Mouse (Mus musculus): Measurements from ENCODE around the gene Ctsc. TPM values are rescaled to one million over a fixed set of nuclear protein-coding genes. Genes with fewer than 3 reads are reported as not detected.
"Not testable (repeated sequence)": the region's sequence is repeated elsewhere in the genome, so short reads cannot be mapped to it uniquely, and the experiment has no call there.

The Ctsc gene
- 423 and 505 TPM in 2 replicates for polyA plus RNA-seq (2012; ENCODE audit: insufficient read depth, insufficient read length, missing spikeins)

- Histone ChIP-seq H3K27ac (ENCODE audit: insufficient read depth, low read depth, low read length) (peak within 1 kb of the TSS; percentile 91), H3K4me1 (ENCODE audit: control insufficient read depth, insufficient read depth, low read length) (peaks cover 10% of the 10 kb centered on the region), H3K4me3 (ENCODE audit: insufficient read depth, low read length) (peak within 1 kb of the TSS; percentile 91)
- no peak for TF ChIP-seq CTCF (IDR thresholded peaks at IDR 0.05; ENCODE audit: low read depth, low read length)
- peak; percentile 81; the same call in 1 of the 2 replicates for TF ChIP-seq POLR2A (IDR thresholded peaks at IDR 0.05; ENCODE audit: borderline replicate concordance, low read depth, low read length)
Observed at GRCm38 (mm10) chr7:88277858-88278627, at the start of gene Ctsc. Gene Ctsc (plus strand): TSS chr7:88278085.

GRCm38 (mm10) chr7:88229051-88229450 is 48.8 kb upstream of the Ctsc start:
- Histone ChIP-seq H3K4me1 (ENCODE audit: control insufficient read depth, insufficient read depth, low read length) (peaks cover 13% of the 10 kb centered on the region), H3K27ac (ENCODE audit: insufficient read depth, low read depth, low read length) (no peak overlapping the region), H3K4me3 (ENCODE audit: insufficient read depth, low read length) (no peak overlapping the region)
- TF ChIP-seq CTCF (IDR thresholded peaks at IDR 0.05; ENCODE audit: low read depth, low read length) (no peak), POLR2A (IDR thresholded peaks at IDR 0.05; ENCODE audit: borderline replicate concordance, low read depth, low read length) (no peak)

- Histone ChIP-seq H3K27ac (ENCODE audit: insufficient read depth, low read depth, low read length) (no peak overlapping the region), H3K4me1 (ENCODE audit: control insufficient read depth, insufficient read depth, low read length) (peaks cover 13% of the 10 kb centered on the region), H3K4me3 (ENCODE audit: insufficient read depth, low read length) (no peak overlapping the region)
- TF ChIP-seq POLR2A (IDR thresholded peaks at IDR 0.05; ENCODE audit: borderline replicate concordance, low read depth, low read length) (no peak), CTCF (IDR thresholded peaks at IDR 0.05; ENCODE audit: low read depth, low read length) (no peak)
Observed at GRCm38 (mm10) chr7:88230121-88230520, 47.8 kb upstream of the Ctsc start.

GRCm38 (mm10) chr7:88230756-88231522 is 46.9 kb upstream of the Ctsc start:
- TF ChIP-seq CTCF (IDR thresholded peaks at IDR 0.05; ENCODE audit: low read depth, low read length) = no peak
- TF ChIP-seq POLR2A (IDR thresholded peaks at IDR 0.05; ENCODE audit: borderline replicate concordance, low read depth, low read length) = no peak
- Histone ChIP-seq H3K27ac (ENCODE audit: insufficient read depth, low read depth, low read length) (peak overlapping the region; percentile 22; the same call in 1 of the 2 replicates), H3K4me1 (ENCODE audit: control insufficient read depth, insufficient read depth, low read length) (peaks cover 12% of the 10 kb centered on the region), H3K4me3 (ENCODE audit: insufficient read depth, low read length) (no peak overlapping the region)

GRCm38 (mm10) chr7:88243059-88243458 is 34.8 kb upstream of the Ctsc start:
- Histone ChIP-seq H3K4me3 (ENCODE audit: insufficient read depth, low read length) (no peak overlapping the region; the same call in 1 of the 2 replicates), H3K27ac (ENCODE audit: insufficient read depth, low read depth, low read length) (peak overlapping the region; percentile 89), H3K4me1 (ENCODE audit: control insufficient read depth, insufficient read depth, low read length) (peaks cover 15% of the 10 kb centered on the region)
- no peak for TF ChIP-seq CTCF (IDR thresholded peaks at IDR 0.05; ENCODE audit: low read depth, low read length)
- TF ChIP-seq POLR2A (IDR thresholded peaks at IDR 0.05; ENCODE audit: borderline replicate concordance, low read depth, low read length) = no peak

GRCm38 (mm10) chr7:88244462-88244861 is 33.4 kb upstream of the Ctsc start:
- H3K4me1 ChIP-seq (ENCODE audit: control insufficient read depth, insufficient read depth, low read length) = peaks cover 23% of the 10 kb centered on the region
- no peak overlapping the region for H3K27ac ChIP-seq (ENCODE audit: insufficient read depth, low read depth, low read length)
- no peak for TF ChIP-seq CTCF (IDR thresholded peaks at IDR 0.05; ENCODE audit: low read depth, low read length)
- TF ChIP-seq POLR2A (IDR thresholded peaks at IDR 0.05; ENCODE audit: borderline replicate concordance, low read depth, low read length) = no peak
- no peak overlapping the region for H3K4me3 ChIP-seq (ENCODE audit: insufficient read depth, low read length)

GRCm38 (mm10) chr7:88250380-88250779 is 27.5 kb upstream of the Ctsc start:
- peaks cover 28% of the 10 kb centered on the region for H3K4me1 ChIP-seq (ENCODE audit: control insufficient read depth, insufficient read depth, low read length)
- peak overlapping the region; percentile 86 for H3K27ac ChIP-seq (ENCODE audit: insufficient read depth, low read depth, low read length)
- not testable (repeated sequence) for H3K4me3 ChIP-seq (ENCODE audit: insufficient read depth, low read length)

- no peak for TF ChIP-seq CTCF (IDR thresholded peaks at IDR 0.05; ENCODE audit: low read depth, low read length)
- TF ChIP-seq POLR2A (IDR thresholded peaks at IDR 0.05; ENCODE audit: borderline replicate concordance, low read depth, low read length) = no peak
- peak overlapping the region; percentile 96 for H3K27ac ChIP-seq (ENCODE audit: insufficient read depth, low read depth, low read length)
- no peak overlapping the region for H3K4me3 ChIP-seq (ENCODE audit: insufficient read depth, low read length)
- H3K4me1 ChIP-seq (ENCODE audit: control insufficient read depth, insufficient read depth, low read length) = peaks cover 28% of the 10 kb centered on the region
Observed at GRCm38 (mm10) chr7:88251535-88251934, 26.4 kb upstream of the Ctsc start.

GRCm38 (mm10) chr7:88252129-88252528 is 25.8 kb upstream of the Ctsc start:
- Histone ChIP-seq H3K4me1 (ENCODE audit: control insufficient read depth, insufficient read depth, low read length) (peaks cover 27% of the 10 kb centered on the region), H3K27ac (ENCODE audit: insufficient read depth, low read depth, low read length) (peak overlapping the region; percentile 96), H3K4me3 (ENCODE audit: insufficient read depth, low read length) (no peak overlapping the region)
- TF ChIP-seq POLR2A (IDR thresholded peaks at IDR 0.05; ENCODE audit: borderline replicate concordance, low read depth, low read length) (no peak), CTCF (IDR thresholded peaks at IDR 0.05; ENCODE audit: low read depth, low read length) (no peak)

GRCm38 (mm10) chr7:88254884-88255283 is 23.0 kb upstream of the Ctsc start:
- Histone ChIP-seq H3K27ac (ENCODE audit: insufficient read depth, low read depth, low read length) (no peak overlapping the region), H3K4me1 (ENCODE audit: control insufficient read depth, insufficient read depth, low read length) (peaks cover 26% of the 10 kb centered on the region), H3K4me3 (ENCODE audit: insufficient read depth, low read length) (no peak overlapping the region)
- no peak for TF ChIP-seq POLR2A (IDR thresholded peaks at IDR 0.05; ENCODE audit: borderline replicate concordance, low read depth, low read length)
- no peak for TF ChIP-seq CTCF (IDR thresholded peaks at IDR 0.05; ENCODE audit: low read depth, low read length)

Data from bone marrow macrophage, adult 2 months (primary cell).